Mouse (Mus musculus): Measurements from ENCODE around the gene Prss35.

The Prss35 gene

GRCm38 (mm10) chr9:86734795-86735194 lies 8.7 kb upstream of the Prss35 start:
- no peak for DNase-seq

GRCm38 (mm10) chr9:86736991-86737390 lies 6.5 kb upstream of the Prss35 start:
- no peak for DNase-seq

- no peak for DNase-seq
These were observed 5.4 kb upstream of the Prss35 start for GRCm38 (mm10) chr9:86738067-86738466.

GRCm38 (mm10) chr9:86738801-86739200 lies 4.6 kb upstream of the Prss35 start:
- no peak for DNase-seq

- DNase-seq, result no peak
These were observed 3.5 kb upstream of the Prss35 start for GRCm38 (mm10) chr9:86739971-86740370.

GRCm38 (mm10) chr9:86744041-86744440 lies 592 bp downstream of the Prss35 start:
- no peak for DNase-seq

- DNase-seq, result peak; percentile 84
These were observed 2.6 kb downstream of the Prss35 start for GRCm38 (mm10) chr9:86745926-86746581.

- no peak for DNase-seq
These were observed 19.3 kb downstream of the Prss35 start for GRCm38 (mm10) chr9:86762477-86763376.

GRCm38 (mm10) chr9:86764002-86764401 lies 20.6 kb downstream of the Prss35 start:
- DNase-seq, result no peak

GRCm38 (mm10) chr9:86766991-86767390 lies 23.5 kb downstream of the Prss35 start:
- no peak for DNase-seq

- DNase-seq, result no peak
These were observed 29.4 kb downstream of the Prss35 start for GRCm38 (mm10) chr9:86772897-86773296.

- no peak for DNase-seq
These were observed 30.5 kb downstream of the Prss35 start for GRCm38 (mm10) chr9:86773996-86774395.

GRCm38 (mm10) chr9:86775374-86775773 lies 31.9 kb downstream of the Prss35 start:
- no peak for DNase-seq

GRCm38 (mm10) chr9:86777309-86777708 lies 33.9 kb downstream of the Prss35 start:
- DNase-seq, result no peak

- DNase-seq, result no peak
These were observed 34.8 kb downstream of the Prss35 start for GRCm38 (mm10) chr9:86778212-86778611.

GRCm38 (mm10) chr9:86781426-86781825 lies 38.0 kb downstream of the Prss35 start:
- no peak for DNase-seq

GRCm38 (mm10) chr9:86782836-86783235 lies 39.4 kb downstream of the Prss35 start:
- no peak for DNase-seq

GRCm38 (mm10) chr9:86789186-86789585 lies 45.7 kb downstream of the Prss35 start:
- DNase-seq, result no peak

GRCm38 (mm10) chr9:86791927-86792326 lies 48.5 kb downstream of the Prss35 start:
- no peak for DNase-seq

GRCm38 (mm10) chr9:86795236-86795635 lies 51.8 kb downstream of the Prss35 start:
- DNase-seq, result no peak

GRCm38 (mm10) chr9:86797553-86797952 lies 54.1 kb downstream of the Prss35 start:
- no peak for DNase-seq

GRCm38 (mm10) chr9:86798129-86798528 lies 54.7 kb downstream of the Prss35 start:
- DNase-seq, result no peak

GRCm38 (mm10) chr9:86798686-86799085 lies 55.2 kb downstream of the Prss35 start:
- DNase-seq, result no peak

GRCm38 (mm10) chr9:86799099-86799498 lies 55.6 kb downstream of the Prss35 start:
- DNase-seq, result no peak

All from retina, postnatal 1 day (tissue).